Mouse (Mus musculus) neural tube, embryonic 15.5 days (tissue): ENCODE data around the gene Il16. TPM values are rescaled to one million over a fixed set of nuclear protein-coding genes. Genes with fewer than 3 reads are reported as not detected.

ENCODE experiments used
- ATAC-seq: fragments of 200-750 bp; cut with Nextera tagmentation; 2 replicates; pipeline ENCODE4 v1.8.0; 2017; ENCODE audit warnings: mild to moderate bottlenecking, moderate TSS enrichment, moderate library complexity; ENCODE audit not compliant: low FRiP score
- H3K27ac ChIP-seq: fragments of 300-500 bp; sonication (generic); replicated peaks from 2 replicates; pipeline ENCODE4 v1.5.1; 2015; ENCODE audit warnings: mild to moderate bottlenecking, inconsistent platforms
- H3K27me3 ChIP-seq: fragments of 300-500 bp; sonication (generic); replicated peaks from 2 replicates; pipeline ENCODE4 v1.6.1; 2015; ENCODE audit warnings: inconsistent platforms
- H3K36me3 ChIP-seq: fragments of 300-500 bp; sonication (generic); 2 replicates; pipeline ENCODE4 v1.6.1; 2015; ENCODE audit warnings: inconsistent platforms
- H3K4me1 ChIP-seq: fragments of 300-500 bp; sonication (generic); 2 replicates; pipeline ENCODE4 v1.6.1; 2015; ENCODE audit warnings: inconsistent platforms
- H3K4me2 ChIP-seq: fragments of 300-500 bp; sonication (generic); 2 replicates; pipeline ENCODE4 v1.6.1; 2015; ENCODE audit warnings: inconsistent platforms, mild to moderate bottlenecking, moderate library complexity
- H3K4me3 ChIP-seq: fragments of 300-500 bp; sonication (generic); replicated peaks from 2 replicates; pipeline ENCODE4 v1.5.1; 2015; ENCODE audit warnings: mild to moderate bottlenecking, inconsistent platforms
- H3K9ac ChIP-seq: fragments of 300-500 bp; sonication (generic); replicated peaks from 2 replicates; pipeline ENCODE4 v1.6.1; 2015; ENCODE audit warnings: mild to moderate bottlenecking, inconsistent platforms
- H3K9me3 ChIP-seq: fragments of 300-500 bp; sonication (generic); replicated peaks from 2 replicates; pipeline ENCODE4 v1.6.1; 2016; ENCODE audit warnings: inconsistent platforms
- WGBS: fragments of 180-500 bp; shearing (Covaris S2); methylation state at CpG from one replicate; pipeline ENCODE4 v1.1.7; 2015; ENCODE audit warnings: mixed read lengths; 5-methylcytosine and 5-hydroxymethylcytosine counted together
- polyA plus RNA-seq: library from polyadenylated mRNA; unstranded; fragments of >200 nt; fragmentation: Nextera tagmentation; extraction: Ambion mirVana; gene quantifications from 2 replicates; pipeline ENCODE4 v1.2.1, GENCODE M21; 2015

The Il16 gene
- polyA plus RNA-seq, 1 experiment from 2014 or later = 1.4 TPM

DNA sequence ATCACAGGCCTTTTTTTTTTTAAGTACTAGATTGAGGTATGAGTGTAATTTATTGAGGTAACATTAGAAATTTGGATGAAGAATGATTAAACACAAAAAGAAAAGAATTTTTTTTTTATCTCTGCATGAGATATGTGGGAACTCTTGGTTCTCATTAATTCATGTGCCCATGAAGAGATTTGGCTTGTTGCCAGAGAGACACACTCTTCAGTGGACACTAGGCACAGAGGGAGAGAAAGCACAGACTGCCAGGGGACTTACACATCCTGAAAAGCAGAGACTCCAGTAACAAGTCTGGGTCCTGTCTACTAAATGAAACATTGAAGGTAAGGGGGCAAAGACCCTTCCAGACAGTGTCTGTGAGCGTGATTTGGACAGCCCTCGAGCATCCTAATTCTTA, 109.8 kb downstream of the Il16 start:
- WGBS = 77% methylated on average over 2 of the region's 2 CpGs
- no peak overlapping the region for H3K27ac ChIP-seq
- no peak for ATAC-seq
- H3K27me3 ChIP-seq = no peaks in the 10 kb centered on the region
- no peak overlapping the region for H3K4me2 ChIP-seq
- 0 out of 2 replicates have a peak, but pooled peaks cover under 1% of the 10 kb centered on the region for H3K36me3 ChIP-seq
- no peaks in the 10 kb centered on the region for H3K9me3 ChIP-seq
- H3K4me1 ChIP-seq = peaks cover 15% of the 10 kb centered on the region
- no peak overlapping the region for H3K4me3 ChIP-seq
- no peak overlapping the region for H3K9ac ChIP-seq

- Histone ChIP-seq H3K36me3 (no peaks in the 10 kb centered on the region), H3K9me3 (no peaks in the 10 kb centered on the region), H3K9ac (no peak overlapping the region), H3K27ac (no peak overlapping the region), H3K4me2 (no peak overlapping the region), H3K27me3 (no peaks in the 10 kb centered on the region), H3K4me3 (no peak overlapping the region), H3K4me1 (peaks cover 20% of the 10 kb centered on the region)
- ATAC-seq = no peak
- WGBS = 92% methylated on average over 6 of the region's 6 CpGs
Observed at GRCm38 (mm10) chr7:83633856-83634255, 111.7 kb downstream of the Il16 start.

- Histone ChIP-seq H3K9me3 (no peaks in the 10 kb centered on the region), H3K4me3 (peak overlapping the region; percentile 65), H3K36me3 (no peaks in the 10 kb centered on the region), H3K27ac (no peak overlapping the region), H3K4me2 (peak overlapping the region; percentile 84), H3K9ac (peak overlapping the region; percentile 66; the same call in 1 of the 2 replicates), H3K27me3 (no peaks in the 10 kb centered on the region), H3K4me1 (peaks cover 20% of the 10 kb centered on the region)
- ATAC-seq = no peak
- WGBS = 64% methylated on average over 6 of the region's 6 CpGs
Observed at GRCm38 (mm10) chr7:83632682-83633120, 112.8 kb downstream of the Il16 start.

DNA sequence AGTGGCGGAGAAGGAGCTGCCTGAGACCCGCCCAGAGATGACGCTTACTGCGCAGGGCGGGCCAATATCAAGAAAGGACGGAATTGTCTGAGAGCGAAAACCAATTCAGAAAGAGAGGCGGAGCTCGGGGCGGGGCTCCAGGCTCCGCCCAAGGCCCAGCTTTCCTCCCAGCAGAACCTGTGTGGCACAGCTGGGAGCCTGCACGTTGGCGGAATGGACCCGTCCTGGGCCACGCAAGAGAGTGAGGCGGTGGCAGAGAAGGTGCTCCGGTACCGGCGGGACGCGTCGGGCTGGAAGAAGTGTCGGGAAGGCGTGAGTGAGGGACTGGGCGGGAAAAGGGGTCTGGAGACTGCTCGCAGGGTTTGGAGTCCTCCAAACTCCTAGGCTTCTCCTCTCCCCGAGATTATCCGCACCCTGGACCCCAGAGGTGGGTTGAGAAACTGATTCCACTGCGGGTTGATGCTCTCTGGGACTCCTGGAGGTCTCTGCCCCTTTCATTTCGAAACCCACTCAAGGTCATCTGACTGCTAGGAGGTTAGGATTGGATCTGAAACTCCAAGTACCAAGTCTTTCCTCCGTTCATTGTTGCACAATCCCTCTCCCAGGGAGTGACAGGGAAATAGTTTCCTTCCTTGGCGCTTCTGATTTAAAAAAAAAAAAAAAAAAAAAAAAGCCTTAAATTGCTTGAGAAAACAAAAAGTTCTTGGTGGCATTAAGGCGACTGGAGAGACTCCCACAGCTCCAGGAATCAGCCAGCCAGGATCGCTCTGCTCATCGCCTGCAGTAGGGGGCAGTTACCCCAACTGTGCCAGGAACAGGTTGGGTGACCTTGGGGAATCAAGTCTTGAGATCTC, 113.5 kb downstream of the Il16 start, which contains the start of gene Stard5:
Stard5 (plus strand) TSS at position 132 of the 854 bp plus-strand sequence.
- Histone ChIP-seq H3K27ac (peak within 1 kb of the TSS; percentile 79), H3K4me2 (peak within 1 kb of the TSS; percentile 84), H3K27me3 (no peaks in the 10 kb centered on the region), H3K4me3 (peak within 1 kb of the TSS; percentile 65), H3K36me3 (no peaks in the 10 kb centered on the region), H3K9ac (peak within 1 kb of the TSS; percentile 66), H3K9me3 (no peaks in the 10 kb centered on the region), H3K4me1 (peaks cover 20% of the 10 kb centered on the region)
- peak; percentile 99 for ATAC-seq
- under 1% methylated on average over 35 of the region's 35 CpGs for WGBS

DNA sequence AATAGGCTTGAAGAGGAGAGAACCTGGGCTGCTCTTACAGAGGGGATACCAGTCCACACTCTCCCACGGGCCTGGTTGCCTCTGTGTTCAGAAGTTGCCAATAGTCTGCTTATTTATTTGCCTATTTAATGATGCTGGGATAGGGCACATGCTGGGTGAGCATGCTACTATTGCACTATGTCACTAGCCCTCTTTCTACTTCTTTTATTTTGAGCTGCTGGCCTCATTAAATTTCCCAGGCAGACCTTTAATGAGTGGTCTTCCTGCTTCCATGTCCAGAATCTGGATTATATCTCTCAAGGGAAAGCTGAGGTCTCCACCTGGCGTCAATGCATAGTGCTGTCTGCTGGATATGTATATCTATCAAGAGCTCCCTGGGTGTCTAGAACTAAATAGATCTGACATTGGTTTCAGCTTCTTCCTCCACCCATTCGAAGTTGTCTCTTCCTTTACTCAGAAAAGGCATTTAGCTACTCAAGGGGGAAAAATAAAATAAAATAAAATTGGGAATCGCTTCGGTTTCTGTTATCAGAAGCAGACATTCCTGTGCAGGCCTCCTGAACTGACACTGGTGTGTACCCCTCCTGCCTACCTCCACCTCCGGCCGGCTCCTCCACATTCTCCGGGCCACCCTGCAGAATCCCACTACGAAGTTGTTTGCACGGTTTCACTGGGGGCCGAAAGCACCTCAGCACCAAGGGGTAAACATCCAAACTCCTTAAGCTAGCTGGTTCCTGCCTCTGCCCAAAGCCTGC, 114.3 kb downstream of the Il16 start:
- peak; percentile 68 for ATAC-seq
- Histone ChIP-seq H3K4me3 (peak overlapping the region; percentile 65), H3K27me3 (no peaks in the 10 kb centered on the region), H3K9ac (peak overlapping the region; percentile 57), H3K36me3 (no peaks in the 10 kb centered on the region), H3K4me2 (peak overlapping the region; percentile 84), H3K27ac (peak overlapping the region; percentile 79), H3K4me1 (peaks cover 20% of the 10 kb centered on the region), H3K9me3 (no peaks in the 10 kb centered on the region)
- WGBS = 13% methylated on average over 11 of the region's 11 CpGs

- H3K27ac ChIP-seq = no peak overlapping the region
- no peak overlapping the region for H3K4me3 ChIP-seq
- H3K4me1 ChIP-seq = peaks cover 14% of the 10 kb centered on the region
- ATAC-seq = no peak
- H3K4me2 ChIP-seq = no peak overlapping the region
- H3K27me3 ChIP-seq = no peaks in the 10 kb centered on the region
- H3K36me3 ChIP-seq = no peaks in the 10 kb centered on the region
- H3K9me3 ChIP-seq = no peaks in the 10 kb centered on the region
- no peak overlapping the region for H3K9ac ChIP-seq
- 89% methylated on average over 4 of the region's 4 CpGs for WGBS
Observed at GRCm38 (mm10) chr7:83627369-83627768, 118.2 kb downstream of the Il16 start.

DNA sequence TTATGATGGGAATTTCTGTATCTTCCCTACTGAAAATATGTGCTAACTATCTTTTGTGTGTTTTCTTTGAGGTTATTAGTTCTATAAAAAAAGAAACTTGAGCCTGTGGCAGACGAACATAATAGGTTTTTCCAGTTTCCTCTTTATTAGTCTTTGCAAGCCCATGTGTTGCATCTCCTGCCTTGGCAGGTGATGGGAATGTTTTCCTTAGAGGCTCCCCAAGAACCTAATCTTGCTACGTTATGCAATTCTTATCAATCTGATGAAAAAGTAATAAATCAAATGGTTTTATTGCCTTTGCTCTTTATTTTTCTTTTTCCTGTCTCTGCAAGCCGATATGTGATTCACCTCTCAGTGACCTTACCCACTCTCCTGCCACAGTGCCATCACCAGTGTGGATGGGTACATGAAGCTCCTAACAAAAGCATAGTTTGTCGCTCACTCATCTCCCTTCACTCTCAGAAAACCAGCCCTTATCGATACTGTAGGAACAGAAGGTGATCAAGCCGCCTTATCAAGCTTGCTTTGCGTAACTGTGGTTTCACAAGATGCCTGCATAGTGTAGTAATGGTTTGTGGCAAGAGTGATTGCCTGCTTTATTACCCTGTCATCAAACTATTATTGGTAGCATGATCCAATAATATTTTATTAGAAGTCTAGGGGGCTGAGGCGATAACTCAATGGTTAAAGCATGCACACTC, 118.8 kb downstream of the Il16 start:
- ATAC-seq = no peak
- peaks cover 12% of the 10 kb centered on the region for H3K4me1 ChIP-seq
- H3K27me3 ChIP-seq = no peaks in the 10 kb centered on the region
- 77% methylated on average over 8 of the region's 8 CpGs for WGBS
- no peak overlapping the region for H3K4me2 ChIP-seq
- H3K4me3 ChIP-seq = no peak overlapping the region
- H3K36me3 ChIP-seq = no peaks in the 10 kb centered on the region
- H3K9me3 ChIP-seq = no peaks in the 10 kb centered on the region
- H3K9ac ChIP-seq = no peak overlapping the region
- no peak overlapping the region for H3K27ac ChIP-seq

- Histone ChIP-seq H3K27ac (no peak overlapping the region), H3K4me1 (no peaks in the 10 kb centered on the region), H3K27me3 (no peaks in the 10 kb centered on the region), H3K9ac (no peak overlapping the region), H3K4me3 (no peak overlapping the region), H3K4me2 (no peak overlapping the region), H3K9me3 (no peaks in the 10 kb centered on the region), H3K36me3 (no peaks in the 10 kb centered on the region)
- no peak for ATAC-seq
- 88% methylated on average over 1 of the region's 1 CpGs for WGBS
Observed at GRCm38 (mm10) chr7:83624065-83624464, 121.5 kb downstream of the Il16 start.

DNA sequence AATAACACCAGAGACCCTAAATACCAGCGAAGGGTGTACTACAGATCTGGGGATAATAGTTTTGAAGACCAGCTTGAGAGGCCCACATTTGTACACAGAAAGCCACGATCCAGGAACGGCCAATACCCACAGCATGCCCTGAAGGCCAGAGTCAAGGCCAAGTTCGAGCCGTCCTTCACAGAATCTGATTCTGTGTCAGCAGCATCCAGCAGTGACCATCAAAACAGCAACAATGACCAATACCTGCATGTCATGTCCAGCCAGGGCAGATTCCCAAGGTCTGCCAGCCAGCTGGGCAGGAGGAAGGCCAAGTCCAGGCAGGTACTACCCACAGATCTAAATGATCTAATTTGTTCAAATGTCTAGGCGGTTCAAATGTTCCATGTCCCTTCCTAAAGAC, 122.9 kb downstream of the Il16 start:
- no peaks in the 10 kb centered on the region for H3K9me3 ChIP-seq
- no peaks in the 10 kb centered on the region for H3K4me1 ChIP-seq
- 95% methylated on average over 6 of the region's 6 CpGs for WGBS
- H3K4me3 ChIP-seq = no peak overlapping the region
- no peak overlapping the region for H3K9ac ChIP-seq
- no peak for ATAC-seq
- H3K27ac ChIP-seq = no peak overlapping the region
- H3K27me3 ChIP-seq = no peaks in the 10 kb centered on the region
- no peak overlapping the region for H3K4me2 ChIP-seq
- no peaks in the 10 kb centered on the region for H3K36me3 ChIP-seq

- Histone ChIP-seq H3K36me3 (no peaks in the 10 kb centered on the region), H3K9me3 (no peaks in the 10 kb centered on the region), H3K4me2 (no peak overlapping the region), H3K9ac (no peak overlapping the region), H3K4me3 (no peak overlapping the region), H3K27me3 (no peaks in the 10 kb centered on the region), H3K27ac (no peak overlapping the region), H3K4me1 (no peaks in the 10 kb centered on the region)
- no peak for ATAC-seq
- WGBS = 97% methylated on average over 1 of the region's 1 CpGs
Observed at GRCm38 (mm10) chr7:83618709-83619108, 126.8 kb downstream of the Il16 start.

DNA sequence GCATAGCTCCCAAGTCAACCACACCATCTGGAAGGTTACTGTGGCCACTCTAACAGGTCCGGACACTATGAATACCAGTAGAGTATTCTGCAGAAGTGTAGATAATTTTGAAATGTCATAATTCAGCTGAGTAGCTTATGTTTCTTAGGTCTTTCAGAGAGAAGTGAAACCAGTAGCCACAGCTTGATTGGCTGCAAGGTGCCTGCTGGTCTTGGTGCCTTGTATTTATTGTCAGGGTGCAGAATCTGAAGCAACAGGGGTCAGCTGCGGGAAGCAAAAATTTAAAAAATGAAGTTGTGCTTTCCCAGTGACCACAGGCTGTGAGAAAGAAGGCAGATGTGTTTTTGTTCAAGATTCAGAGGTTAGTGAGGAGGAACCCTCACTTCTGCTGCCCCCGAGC, 129.3 kb downstream of the Il16 start:
- H3K4me1 ChIP-seq = no peaks in the 10 kb centered on the region
- no peak overlapping the region for H3K4me2 ChIP-seq
- no peaks in the 10 kb centered on the region for H3K27me3 ChIP-seq
- no peak overlapping the region for H3K9ac ChIP-seq
- no peak overlapping the region for H3K27ac ChIP-seq
- no peak overlapping the region for H3K4me3 ChIP-seq
- no peaks in the 10 kb centered on the region for H3K36me3 ChIP-seq
- no peak for ATAC-seq
- WGBS = 85% methylated on average over 3 of the region's 3 CpGs
- H3K9me3 ChIP-seq = no peaks in the 10 kb centered on the region
